Mouse (Mus musculus) myocyte (in vitro differentiated cells): ENCODE results near the gene Ttc12.

ENCODE experiments used
- CEBPB ChIP-seq: IDR thresholded peaks from 2 replicates; pipeline ENCODE4 v1.6.1; 2011; ENCODE audit warnings: mild to moderate bottlenecking, moderate library complexity; ENCODE audit not compliant: poor library complexity, insufficient read depth, severe bottlenecking
- E2F4 ChIP-seq: IDR thresholded peaks from one replicate; pipeline ENCODE4 v1.6.1; 2011; ENCODE audit warnings: mild to moderate bottlenecking, control low read depth, moderate library complexity; ENCODE audit not compliant: insufficient read depth
- MAX ChIP-seq: IDR thresholded peaks from one replicate; pipeline ENCODE4 v1.6.1; 2011; ENCODE audit warnings: low read depth, mild to moderate bottlenecking, control low read depth
- MYOD1 ChIP-seq, 3 experiments: IDR thresholded peaks; one replicate each; pipeline ENCODE4 v1.6.1; 2011; ENCODE audit warnings: control low read depth in 2 of 3, low read depth in 2 of 3, mild to moderate bottlenecking in 2 of 3, moderate library complexity in 1 of 3; ENCODE audit not compliant: insufficient read length in 2 of 3, control insufficient read depth in 1 of 3
- MYOG ChIP-seq, 3 experiments: IDR thresholded peaks; one replicate each; pipeline ENCODE4 v1.6.1; 2011; ENCODE audit warnings: control low read depth in 2 of 3, low read depth in 2 of 3, mild to moderate bottlenecking in 2 of 3; ENCODE audit not compliant: insufficient read length in 2 of 3, control insufficient read depth in 1 of 3, insufficient read depth in 1 of 3
- POLR2A ChIP-seq: IDR thresholded peaks from one replicate; pipeline ENCODE4 v1.6.1; 2011; ENCODE audit warnings: low read depth, mild to moderate bottlenecking, control low read depth, moderate library complexity; ENCODE audit not compliant: insufficient read length
- POLR2AphosphoS2 ChIP-seq: IDR thresholded peaks from one replicate; pipeline ENCODE4 v1.6.1; 2011; ENCODE audit warnings: low read depth, control low read depth; ENCODE audit not compliant: insufficient read length
- REST ChIP-seq: IDR thresholded peaks from one replicate; pipeline ENCODE4 v1.6.1; 2011; ENCODE audit warnings: mild to moderate bottlenecking, control low read depth, moderate library complexity; ENCODE audit not compliant: insufficient read depth, insufficient read length
- SRF ChIP-seq: IDR thresholded peaks from one replicate; pipeline ENCODE4 v1.6.1; 2011; ENCODE audit warnings: low read depth; ENCODE audit not compliant: control insufficient read depth, insufficient read length
- TCF12 ChIP-seq: IDR thresholded peaks from one replicate; pipeline ENCODE4 v1.6.1; 2011; ENCODE audit warnings: mild to moderate bottlenecking, control low read depth; ENCODE audit not compliant: poor library complexity, insufficient read depth, severe bottlenecking
- TCF3 ChIP-seq: IDR thresholded peaks from one replicate; pipeline ENCODE4 v1.6.1; 2011; ENCODE audit warnings: low read depth, control low read depth; ENCODE audit not compliant: insufficient read length
- USF1 ChIP-seq: IDR thresholded peaks from one replicate; pipeline ENCODE4 v1.6.1; 2011; ENCODE audit warnings: low read depth, mild to moderate bottlenecking, control low read depth, moderate library complexity

DNA sequence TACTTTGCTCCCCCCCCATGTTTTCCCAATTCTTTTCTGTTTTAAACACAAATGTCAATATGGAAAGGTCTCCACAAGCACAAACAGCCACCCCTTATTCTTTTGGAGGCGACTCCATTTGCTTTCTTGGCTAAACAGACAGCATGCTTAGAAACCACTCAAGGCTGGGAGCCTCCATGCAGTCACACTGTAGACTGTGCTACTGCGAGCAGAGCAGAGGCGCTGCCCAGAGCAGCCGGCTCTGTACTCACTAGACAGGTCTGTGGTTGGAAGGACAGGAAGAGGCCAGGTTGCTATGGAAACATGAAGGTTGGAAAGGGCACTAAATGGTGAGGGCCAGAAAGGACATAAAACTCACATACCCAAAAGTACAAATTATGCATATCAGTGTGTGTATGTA, 48.9 kb upstream of the Ttc12 start:
- no peak for TF ChIP-seq POLR2AphosphoS2
- no peak for TF ChIP-seq POLR2A
- no peak for TF ChIP-seq USF1
- TF ChIP-seq TCF12 = no peak
- TF ChIP-seq MAX = no peak
- no peak for TF ChIP-seq REST
- no peak for TF ChIP-seq E2F4
- no peak for TF ChIP-seq SRF
- no peak for TF ChIP-seq TCF3
- TF ChIP-seq CEBPB = no peak
- no peak for TF ChIP-seq MYOG (IDR thresholded peaks at IDR 0.05; ENCODE audit: control insufficient read depth in 1 of 3, insufficient read depth in 1 of 3, insufficient read length in 2 of 3, low read depth in 2 of 3)
- no peak for TF ChIP-seq MYOD1 (IDR thresholded peaks at IDR 0.05; ENCODE audit: control insufficient read depth in 1 of 3, insufficient read length in 2 of 3, low read depth in 2 of 3)
